Mouse (Mus musculus) neural tube, embryonic 12.5 days (tissue): Measurements from ENCODE around the gene Hspa1b. TPM values are rescaled to one million over a fixed set of nuclear protein-coding genes. Genes with fewer than 3 reads are reported as not detected.
"Not testable (repeated sequence)": the region's sequence is repeated elsewhere in the genome, so short reads cannot be mapped to it uniquely, and the experiment has no call there.

Source experiments
- ATAC-seq: fragments of 200-750 bp; cut with Nextera tagmentation; 2 replicates; pipeline ENCODE4 v1.8.0; 2017; ENCODE audit warnings: low read depth, mild to moderate bottlenecking, moderate TSS enrichment, moderate library complexity; ENCODE audit not compliant: low FRiP score
- H3K27ac ChIP-seq: fragments of 300-500 bp; sonication (generic); 2 replicates; pipeline ENCODE4 v1.5.1; 2016
- H3K27me3 ChIP-seq: fragments of 300-500 bp; sonication (generic); replicated peaks from 2 replicates; pipeline ENCODE4 v1.6.1; 2016; ENCODE audit warnings: mild to moderate bottlenecking
- H3K36me3 ChIP-seq: fragments of 300-500 bp; sonication (generic); 2 replicates; pipeline ENCODE4 v1.6.1; 2016; ENCODE audit warnings: mild to moderate bottlenecking
- H3K4me1 ChIP-seq: fragments of 300-500 bp; sonication (generic); 2 replicates; pipeline ENCODE4 v1.6.1; 2016
- H3K4me2 ChIP-seq: fragments of 300-500 bp; sonication (generic); replicated peaks from 2 replicates; pipeline ENCODE4 v1.6.1; 2016; ENCODE audit warnings: mild to moderate bottlenecking
- H3K4me3 ChIP-seq: fragments of 300-500 bp; sonication (generic); 2 replicates; pipeline ENCODE4 v1.5.1; 2016
- H3K9ac ChIP-seq: fragments of 300-500 bp; sonication (generic); 2 replicates; pipeline ENCODE4 v1.6.1; 2016; ENCODE audit warnings: mild to moderate bottlenecking
- H3K9me3 ChIP-seq: fragments of 300-500 bp; sonication (generic); 2 replicates; pipeline ENCODE4 v1.6.1; 2016; ENCODE audit warnings: mild to moderate bottlenecking
- WGBS: fragments of 180-500 bp; shearing (Covaris S2); methylation state at CpG from one replicate; pipeline ENCODE4 v1.1.7; 2016; 5-methylcytosine and 5-hydroxymethylcytosine counted together
- polyA plus RNA-seq: library from polyadenylated mRNA; unstranded; fragments of >200 nt; fragmentation: Nextera tagmentation; extraction: Ambion mirVana; gene quantifications from 2 replicates; pipeline ENCODE4 v1.2.1, GENCODE M21; 2016

Hspa1b gene
- polyA plus RNA-seq, result 0.26 TPM in 1 of 2 replicates, not detected in the other

DNA sequence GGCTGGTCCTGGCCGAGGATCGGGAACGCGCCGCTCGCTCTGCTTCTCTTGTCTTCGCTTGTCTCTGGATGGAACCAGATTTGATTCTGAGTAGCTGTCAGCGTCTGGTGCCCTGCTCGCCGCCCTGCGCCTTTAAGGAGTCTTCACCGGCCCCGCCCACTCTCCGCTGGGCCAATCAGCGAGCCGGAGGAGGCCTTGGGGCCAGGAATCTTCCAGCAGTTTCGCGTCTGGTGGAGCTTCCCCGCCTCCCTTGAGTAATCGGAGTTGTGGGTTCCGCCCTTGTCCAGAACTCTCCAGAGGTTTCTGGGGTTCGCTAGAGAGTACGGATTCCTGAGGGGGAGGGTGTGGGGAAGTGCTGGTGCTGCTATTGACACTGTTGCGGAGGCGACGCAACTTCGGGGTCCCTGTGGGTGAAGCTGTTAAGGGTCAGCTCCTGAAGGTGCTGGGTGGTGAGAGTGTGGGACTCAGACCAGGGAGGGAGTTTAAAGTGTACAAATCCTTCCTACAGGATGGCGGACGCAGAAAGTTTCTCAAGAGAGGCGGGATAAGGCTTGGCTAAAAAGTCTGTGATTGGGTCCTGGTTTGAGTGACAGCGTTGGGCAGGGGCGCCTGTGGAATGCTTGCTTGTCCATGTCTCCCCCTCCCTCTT lies at the start of gene Hspa1b:
Gene Hspa1b (minus strand): TSS at position 109 of the 649 bp plus-strand sequence.
- not testable (repeated sequence) for H3K27ac ChIP-seq

DNA sequence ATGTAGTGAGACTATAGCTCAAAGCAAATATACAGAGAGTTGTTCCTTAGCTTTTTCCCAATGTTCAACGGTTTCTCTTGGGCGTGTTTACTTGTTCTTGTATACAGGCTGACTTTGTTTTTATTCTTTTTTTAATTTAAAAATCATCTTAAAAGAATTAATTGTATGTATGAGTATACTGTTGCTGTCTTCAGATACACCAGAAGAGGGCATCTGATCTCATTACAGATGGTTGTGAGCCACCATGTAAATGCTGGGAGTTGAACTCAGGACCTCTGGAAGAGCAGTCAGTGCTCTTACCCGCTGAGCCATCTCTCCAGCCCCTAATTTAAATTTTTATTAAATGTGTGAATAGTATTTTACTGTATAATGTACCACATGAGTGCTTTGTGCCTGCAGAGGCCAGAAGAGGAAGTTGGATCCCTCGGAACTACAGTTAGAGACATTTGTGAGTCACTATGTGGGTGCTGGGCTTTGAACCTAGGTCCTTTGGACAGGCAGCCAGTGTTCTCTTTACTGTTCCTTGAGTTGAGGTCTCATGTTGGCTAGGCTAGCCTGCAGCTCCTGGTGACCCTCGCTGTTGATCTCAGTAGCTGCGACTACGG lies 48.5 kb upstream of the Hspa1b start:
- Histone ChIP-seq H3K36me3 (peaks cover 83% of the 10 kb centered on the region), H3K27me3 (no peaks in the 10 kb centered on the region), H3K4me3 (no peak overlapping the region), H3K9me3 (no peaks in the 10 kb centered on the region), H3K4me1 (peaks cover 10% of the 10 kb centered on the region), H3K27ac (no peak overlapping the region), H3K9ac (no peak overlapping the region), H3K4me2 (no peak overlapping the region)
- no peak for ATAC-seq
- 95% methylated on average over 7 of the region's 7 CpGs for WGBS

More for the DNA sequence above, at the start of gene Hspa1b:
- under 1% methylated on average over 32 of the region's 32 CpGs for WGBS
- not testable (repeated sequence) for H3K4me1 ChIP-seq, H3K36me3 ChIP-seq, H3K9me3 ChIP-seq
- Histone ChIP-seq H3K4me2 (peak within 1 kb of the TSS; percentile 78), H3K27me3 (peaks cover 20% of the 10 kb centered on the region), H3K9ac (0 out of 2 replicates have a peak within 1 kb of the TSS, but pooled peaks have one; percentile 33), H3K4me3 (peak within 1 kb of the TSS; percentile 40)
- peak; percentile 95 for ATAC-seq

DNA sequence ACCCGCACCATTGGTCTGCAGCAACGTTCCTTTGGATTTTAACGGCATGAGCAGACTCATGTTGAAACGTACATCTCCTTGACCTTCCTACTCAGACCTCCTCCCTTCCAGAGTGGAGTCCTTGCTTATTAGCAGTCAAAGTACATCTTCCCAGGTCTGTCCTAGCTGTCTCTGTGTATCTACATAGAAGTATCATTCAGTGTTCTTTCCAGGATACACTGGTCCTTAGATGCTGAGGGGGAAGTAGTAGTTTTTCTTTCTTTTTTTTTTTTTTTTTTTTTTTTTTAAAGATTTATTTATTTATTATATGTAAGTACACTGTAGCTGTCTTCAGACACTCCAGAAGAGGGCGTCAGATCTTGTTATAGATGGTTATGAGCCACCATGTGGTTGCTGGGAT lies 46.9 kb upstream of the Hspa1b start:
- not testable (repeated sequence) for H3K9me3 ChIP-seq, H3K9ac ChIP-seq, H3K4me2 ChIP-seq, H3K27ac ChIP-seq, H3K4me3 ChIP-seq, ATAC-seq, H3K27me3 ChIP-seq
- H3K36me3 ChIP-seq, result peaks cover 67% of the 10 kb centered on the region
- H3K4me1 ChIP-seq, result peaks cover 22% of the 10 kb centered on the region
- WGBS, result 93% methylated on average over 4 of the region's 5 CpGs

DNA sequence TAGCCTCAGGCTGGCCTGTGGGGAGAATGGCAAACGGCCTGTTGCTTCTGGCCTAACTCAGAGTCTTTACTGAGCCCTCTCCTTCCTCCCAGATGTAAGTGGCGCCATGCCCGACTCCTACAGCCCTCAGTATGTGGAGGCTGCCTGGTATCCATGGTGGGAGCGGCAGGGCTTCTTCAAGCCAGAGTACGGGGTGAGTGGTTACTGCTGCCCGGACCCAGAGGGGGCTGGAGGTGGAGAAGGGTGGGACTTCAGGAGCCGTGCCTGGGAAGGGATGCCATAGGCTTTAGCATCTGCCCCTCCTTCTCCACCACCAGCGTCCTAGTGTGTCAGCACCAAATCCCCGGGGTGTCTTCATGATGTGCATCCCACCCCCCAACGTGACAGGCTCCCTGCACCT lies 46.1 kb upstream of the Hspa1b start:
- ATAC-seq, result no peak
- no peaks in the 10 kb centered on the region for H3K9me3 ChIP-seq
- no peak overlapping the region for H3K27ac ChIP-seq
- peaks cover 59% of the 10 kb centered on the region for H3K36me3 ChIP-seq
- H3K4me2 ChIP-seq, result no peak overlapping the region
- no peak overlapping the region for H3K9ac ChIP-seq
- no peaks in the 10 kb centered on the region for H3K27me3 ChIP-seq
- no peak overlapping the region for H3K4me3 ChIP-seq
- 91% methylated on average over 10 of the region's 10 CpGs for WGBS
- peaks cover 22% of the 10 kb centered on the region for H3K4me1 ChIP-seq

DNA sequence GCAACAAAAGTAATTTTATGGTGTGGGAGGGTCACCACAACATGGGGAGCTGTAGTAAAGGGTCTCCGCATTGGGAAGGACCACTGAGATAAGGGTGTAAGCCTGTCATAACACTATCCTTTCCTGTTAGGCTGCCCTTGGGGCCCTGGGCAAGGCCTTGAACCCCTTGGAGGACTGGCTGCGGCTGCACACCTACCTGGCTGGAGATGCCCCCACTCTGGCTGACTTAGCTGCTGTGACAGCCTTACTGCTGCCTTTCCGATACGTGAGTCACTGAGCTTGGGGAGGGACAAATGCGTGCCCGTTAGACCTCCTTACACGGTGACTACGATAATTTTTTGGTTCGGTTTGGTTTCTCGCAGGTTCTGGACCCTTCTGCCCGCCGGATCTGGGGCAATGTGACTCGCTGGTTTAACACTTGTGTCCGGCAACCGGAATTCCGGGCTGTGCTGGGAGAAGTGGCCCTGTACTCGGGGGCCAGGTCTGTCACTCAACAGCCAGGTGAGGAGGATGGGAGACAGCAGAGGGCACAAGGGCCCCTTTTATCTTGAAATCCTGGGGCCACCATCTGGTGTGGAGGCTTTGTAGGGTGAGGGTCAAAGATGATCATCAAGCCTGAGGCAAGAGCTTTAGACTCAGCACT lies 45.2 kb upstream of the Hspa1b start:
- 97% methylated on average over 17 of the region's 17 CpGs for WGBS
- Histone ChIP-seq H3K4me3 (no peak overlapping the region), H3K4me1 (peaks cover 29% of the 10 kb centered on the region), H3K27ac (no peak overlapping the region), H3K27me3 (no peaks in the 10 kb centered on the region), H3K4me2 (no peak overlapping the region), H3K36me3 (peaks cover 50% of the 10 kb centered on the region), H3K9ac (no peak overlapping the region), H3K9me3 (no peaks in the 10 kb centered on the region)
- no peak for ATAC-seq

DNA sequence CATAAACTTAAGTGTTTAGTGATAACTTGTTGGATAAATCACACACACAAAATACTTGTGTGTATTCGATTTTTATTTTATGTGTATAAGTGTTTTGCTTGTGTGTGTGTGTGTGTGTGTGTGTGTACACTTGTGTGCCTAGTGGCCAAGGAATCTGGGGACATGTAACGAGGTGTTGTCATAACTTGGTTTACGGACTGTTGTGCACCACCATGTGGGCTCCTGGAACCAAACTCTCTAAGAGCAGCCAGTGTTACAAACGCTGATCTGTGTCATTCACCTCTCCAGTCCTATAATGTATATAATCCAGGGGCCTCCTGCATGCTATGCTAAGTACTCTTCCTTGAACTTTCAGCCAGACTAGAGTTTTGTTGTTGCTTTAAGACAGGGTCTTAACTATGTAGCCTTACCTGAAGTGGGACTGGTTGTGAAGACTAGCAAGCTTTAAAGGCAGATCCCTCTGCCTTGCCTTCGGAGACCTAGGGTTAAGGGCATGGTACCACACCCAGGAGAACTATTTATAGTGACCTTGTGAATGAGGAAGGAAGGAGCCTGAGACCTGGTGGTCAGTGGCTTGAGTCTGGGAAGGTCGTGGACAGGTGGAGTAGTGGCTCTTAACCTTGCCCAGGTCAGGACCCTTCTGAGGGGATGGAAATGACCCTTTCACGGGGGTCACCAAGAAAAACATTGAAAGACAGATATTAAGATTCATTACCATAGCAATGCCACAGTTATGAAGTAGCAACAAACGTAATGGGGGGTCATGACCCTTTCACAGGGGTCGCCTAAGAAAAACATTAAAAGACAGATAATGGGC lies 44.2 kb upstream of the Hspa1b start:
- peak overlapping the region; percentile 97 for H3K4me2 ChIP-seq
- H3K36me3 ChIP-seq, result peaks cover 45% of the 10 kb centered on the region
- no peak overlapping the region; the same call in 1 of the 2 replicates for H3K9ac ChIP-seq
- H3K4me3 ChIP-seq, result no peak overlapping the region
- 74% methylated on average over 9 of the region's 9 CpGs for WGBS
- H3K27ac ChIP-seq, result no peak overlapping the region
- H3K27me3 ChIP-seq, result no peaks in the 10 kb centered on the region
- ATAC-seq, result no peak
- H3K4me1 ChIP-seq, result peaks cover 29% of the 10 kb centered on the region
- no peaks in the 10 kb centered on the region for H3K9me3 ChIP-seq

DNA sequence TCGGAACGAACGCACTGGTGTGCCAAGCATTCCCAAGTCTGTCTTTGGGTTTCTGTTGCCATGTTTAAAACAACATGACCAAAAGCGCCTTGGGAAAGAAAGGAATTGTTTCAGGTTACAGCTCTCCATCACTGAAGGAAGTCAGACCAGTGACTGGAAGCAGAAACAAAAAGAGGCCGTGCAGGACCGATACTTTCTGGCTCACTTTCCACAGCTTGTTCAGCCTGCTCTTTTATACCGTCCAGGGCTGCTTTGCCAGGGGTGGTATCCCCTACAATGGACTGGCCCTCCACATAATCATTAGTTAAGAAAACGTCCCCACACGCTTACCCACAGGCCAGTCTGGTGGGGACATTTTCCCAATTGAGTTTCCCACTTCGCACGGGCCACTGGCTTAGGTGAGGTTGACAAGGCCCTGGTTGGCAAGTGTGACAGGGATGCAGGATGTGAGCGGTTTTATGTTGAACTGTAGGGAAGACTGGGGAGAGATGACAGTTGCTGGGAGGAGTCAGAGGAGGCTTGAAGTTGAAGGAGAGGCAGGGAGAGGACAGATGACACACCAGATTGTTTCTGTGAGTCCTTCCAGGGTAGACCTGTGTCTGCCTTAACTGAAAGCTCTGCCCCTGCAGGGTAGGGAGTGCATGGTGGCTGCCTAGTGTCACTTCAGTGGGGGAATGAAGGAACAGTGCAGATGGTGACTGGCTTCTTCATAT lies 43.3 kb upstream of the Hspa1b start:
- no peak overlapping the region for H3K27ac ChIP-seq
- WGBS, result 11% methylated on average over 12 of the region's 12 CpGs
- H3K36me3 ChIP-seq, result peaks cover 42% of the 10 kb centered on the region

DNA sequence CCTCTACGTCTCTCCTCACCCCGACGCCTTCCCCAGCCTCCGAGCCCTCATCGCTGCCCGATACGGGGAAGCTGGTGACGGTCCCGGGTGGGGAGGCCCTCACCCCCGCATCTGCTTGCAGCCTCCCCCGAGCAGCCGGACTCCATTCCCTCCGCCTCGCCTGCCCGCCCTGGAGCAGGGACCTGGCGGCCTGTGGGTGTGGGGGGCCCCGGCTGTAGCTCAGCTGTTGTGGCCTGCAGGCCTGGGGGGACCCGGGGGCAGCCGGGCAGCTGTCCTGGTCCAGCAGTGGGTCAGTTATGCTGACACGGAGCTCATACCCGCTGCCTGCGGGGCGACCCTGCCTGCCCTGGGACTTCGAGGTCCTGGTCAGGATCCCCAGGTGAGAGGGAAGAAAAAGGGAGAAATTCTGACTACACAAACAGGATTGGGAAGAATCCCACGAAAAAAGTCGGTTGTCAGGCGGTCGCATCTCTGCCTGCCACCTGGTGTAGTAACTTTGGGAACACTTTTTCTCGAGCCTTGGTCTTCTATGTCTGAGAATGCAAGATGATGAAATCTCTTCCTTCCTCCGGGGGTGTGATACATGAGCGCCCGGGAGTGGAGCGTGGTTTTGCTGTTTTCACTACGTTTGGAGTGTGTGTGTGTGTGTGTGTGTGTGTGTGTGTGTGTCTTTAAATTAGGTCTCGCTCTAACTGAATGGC lies 42.6 kb upstream of the Hspa1b start:
- ATAC-seq, result 0 out of 2 replicates have a peak, but pooled peaks have one; percentile 13
- peak overlapping the region; percentile 96 for H3K9ac ChIP-seq
- WGBS, result under 1% methylated on average over 35 of the region's 35 CpGs
- peak overlapping the region; percentile 97 for H3K4me2 ChIP-seq
- no peaks in the 10 kb centered on the region for H3K27me3 ChIP-seq
- no peaks in the 10 kb centered on the region for H3K9me3 ChIP-seq
- peaks cover 37% of the 10 kb centered on the region for H3K36me3 ChIP-seq
- peak overlapping the region; percentile 94; the same call in 1 of the 2 replicates for H3K27ac ChIP-seq
- peaks cover 29% of the 10 kb centered on the region for H3K4me1 ChIP-seq
- peak overlapping the region; percentile 95 for H3K4me3 ChIP-seq

More for the DNA sequence above, 43.3 kb upstream of the Hspa1b start:
- Histone ChIP-seq H3K4me1 (peaks cover 29% of the 10 kb centered on the region), H3K4me2 (peak overlapping the region; percentile 97), H3K9me3 (no peaks in the 10 kb centered on the region), H3K27me3 (no peaks in the 10 kb centered on the region), H3K4me3 (peak overlapping the region; percentile 95), H3K9ac (peak overlapping the region; percentile 96)
- ATAC-seq, result no peak

DNA sequence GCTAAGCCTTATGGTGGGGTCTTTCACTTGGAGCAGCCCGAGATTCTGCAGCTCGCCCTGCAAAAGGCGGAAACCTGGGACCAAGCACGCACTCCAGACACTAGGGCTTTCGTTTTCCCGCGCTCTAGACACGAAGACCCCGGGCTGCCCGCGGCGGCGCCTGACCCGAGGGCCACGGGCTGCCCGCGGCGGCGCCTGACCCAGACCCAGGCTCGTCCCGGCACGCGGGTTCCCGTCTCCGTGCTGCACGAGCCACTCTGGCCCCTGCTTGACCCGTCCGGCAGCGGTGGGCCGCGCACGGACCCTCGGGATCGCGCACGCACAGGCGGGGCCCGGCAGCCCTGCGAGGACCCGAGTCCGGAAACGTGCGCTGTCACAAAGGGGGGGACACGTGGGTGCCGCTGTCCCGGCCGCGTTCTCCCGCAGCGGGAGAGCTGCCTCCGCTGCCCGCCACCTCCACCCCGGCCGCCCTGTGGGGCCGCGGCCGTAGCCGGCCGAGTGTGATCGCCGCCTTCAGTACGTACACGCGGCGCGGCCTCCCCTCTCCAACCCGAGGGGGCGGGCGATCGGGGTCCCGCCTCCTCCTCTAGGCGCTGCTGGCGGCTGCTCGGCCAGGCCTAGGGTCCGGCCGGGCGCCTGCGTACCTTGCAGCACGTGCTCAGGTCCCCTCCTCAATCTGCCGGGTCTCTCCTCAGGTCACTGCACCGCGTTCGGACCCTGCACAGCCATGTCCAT lies 41.8 kb upstream of the Hspa1b start, which contains the start of gene Vars:
Gene Vars (plus strand): TSS at position 271 of the 735 bp plus-strand sequence.
- ATAC-seq, result peak; percentile 88
- Histone ChIP-seq H3K9ac (peak within 1 kb of the TSS; percentile 96), H3K9me3 (no peaks in the 10 kb centered on the region), H3K36me3 (peaks cover 33% of the 10 kb centered on the region), H3K27me3 (no peaks in the 10 kb centered on the region), H3K4me1 (peaks cover 29% of the 10 kb centered on the region), H3K27ac (peak within 1 kb of the TSS; percentile 94), H3K4me2 (peak within 1 kb of the TSS; percentile 97), H3K4me3 (peak within 1 kb of the TSS; percentile 95)
- WGBS, result under 1% methylated on average over 83 of the region's 83 CpGs

DNA sequence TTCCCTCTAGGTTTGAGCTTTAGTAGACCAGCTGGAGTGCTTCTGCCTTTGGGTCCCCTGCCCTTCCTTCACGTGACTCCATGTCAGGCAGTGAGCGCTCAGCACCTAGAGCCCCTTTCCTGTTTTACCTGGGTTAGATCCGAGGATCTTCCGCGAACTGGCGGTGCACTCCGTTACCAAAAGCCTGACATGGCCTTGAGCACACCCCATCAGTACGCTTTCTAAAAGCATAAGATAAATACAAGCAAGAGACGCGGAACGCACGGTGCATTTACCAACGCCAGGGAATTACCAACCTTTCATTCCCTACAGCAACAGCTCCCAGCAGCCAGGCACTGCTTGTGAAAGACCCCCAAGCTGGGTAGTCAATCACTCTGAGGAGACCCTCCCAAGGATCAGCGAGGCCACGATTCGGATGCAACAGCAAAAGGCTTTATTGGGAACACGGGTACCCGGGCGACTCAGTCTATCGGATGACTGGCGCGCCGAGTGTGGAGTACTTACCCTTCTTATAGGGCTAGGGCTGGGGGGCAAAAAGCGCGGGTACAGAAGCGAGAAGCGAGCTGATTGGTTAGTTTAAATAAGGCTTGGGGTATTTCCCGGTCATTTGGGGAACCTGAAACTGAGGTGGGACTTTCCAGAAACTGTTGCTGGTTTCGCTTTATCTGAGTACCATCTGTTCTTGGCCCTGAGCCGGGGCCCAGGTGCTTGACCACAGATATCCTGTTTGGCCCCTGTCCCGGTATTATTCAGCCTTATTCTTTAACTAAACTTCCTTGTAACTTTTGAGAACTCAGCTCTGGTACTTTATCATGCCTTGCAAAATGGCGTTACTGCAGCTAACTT lies 41.1 kb upstream of the Hspa1b start:
- peaks cover 29% of the 10 kb centered on the region for H3K4me1 ChIP-seq
- WGBS, result 26% methylated on average over 29 of the region's 32 CpGs

More for the DNA sequence above, 41.1 kb upstream of the Hspa1b start:
- not testable (repeated sequence) for H3K27me3 ChIP-seq, H3K9me3 ChIP-seq, ATAC-seq
- H3K27ac ChIP-seq, result peak overlapping the region; percentile 94; the same call in 1 of the 2 replicates
- peak overlapping the region; percentile 95 for H3K4me3 ChIP-seq
- H3K36me3 ChIP-seq, result peaks cover 25% of the 10 kb centered on the region
- H3K9ac ChIP-seq, result peak overlapping the region; percentile 96
- H3K4me2 ChIP-seq, result peak overlapping the region; percentile 97
